Mouse (Mus musculus): ENCODE results near the gene Nek6. TPM values are rescaled to one million over a fixed set of nuclear protein-coding genes. Genes with fewer than 3 reads are reported as not detected.

The Nek6 gene
- polyA plus RNA-seq, 1 experiment: 15.0 TPM

- 51% methylated on average over 1 of the region's 1 CpGs for WGBS
- Histone ChIP-seq H3K36me3 (ENCODE audit: control insufficient read depth, insufficient read depth, low read length) (no peaks in the 10 kb centered on the region; the same call in 1 of the 2 replicates), H3K27me3 (replicated peaks; ENCODE audit: control insufficient read depth, insufficient read depth, low read length) (no peaks in the 10 kb centered on the region), H3K4me3 (ENCODE audit: insufficient read depth, low read depth, low read length) (no peak overlapping the region), H3K4me1 (ENCODE audit: control insufficient read depth, insufficient read depth, low read length) (peaks cover 8% of the 10 kb centered on the region), H3K27ac (ENCODE audit: insufficient read depth, low read depth, low read length) (0 out of 2 replicates have a peak overlapping the region, but pooled peaks have one; percentile 12)
- DNase-seq: peak; percentile 54
- TF ChIP-seq POLR2A (IDR thresholded peaks at IDR 0.05; ENCODE audit: low read depth, low read length) (no peak), CTCF (conservative IDR thresholded peaks at IDR 0.05; ENCODE audit: insufficient read depth, insufficient read length, low read depth, low read length) (no peak)
Measured at GRCm38 (mm10) chr2:38607716-38608115, 96.3 kb downstream of the Nek6 start.

GRCm38 (mm10) chr2:38608831-38609309 is 97.4 kb downstream of the Nek6 start:
- DNase-seq: no peak
- Histone ChIP-seq H3K36me3 (ENCODE audit: control insufficient read depth, insufficient read depth, low read length) (no peaks in the 10 kb centered on the region; the same call in 1 of the 2 replicates), H3K27ac (ENCODE audit: insufficient read depth, low read depth, low read length) (no peak overlapping the region), H3K4me1 (ENCODE audit: control insufficient read depth, insufficient read depth, low read length) (peaks cover 8% of the 10 kb centered on the region), H3K27me3 (replicated peaks; ENCODE audit: control insufficient read depth, insufficient read depth, low read length) (no peaks in the 10 kb centered on the region), H3K4me3 (ENCODE audit: insufficient read depth, low read depth, low read length) (no peak overlapping the region)
- 75% methylated on average over 5 of the region's 5 CpGs for WGBS
- TF ChIP-seq POLR2A (IDR thresholded peaks at IDR 0.05; ENCODE audit: low read depth, low read length) (no peak), CTCF (conservative IDR thresholded peaks at IDR 0.05; ENCODE audit: insufficient read depth, insufficient read length, low read depth, low read length) (no peak)

- no peak for TF ChIP-seq CTCF (conservative IDR thresholded peaks at IDR 0.05; ENCODE audit: insufficient read depth, insufficient read length, low read depth, low read length)
- TF ChIP-seq POLR2A (IDR thresholded peaks at IDR 0.05; ENCODE audit: low read depth, low read length): no peak
- Histone ChIP-seq H3K36me3 (ENCODE audit: control insufficient read depth, insufficient read depth, low read length) (no peaks in the 10 kb centered on the region; the same call in 1 of the 2 replicates), H3K27me3 (replicated peaks; ENCODE audit: control insufficient read depth, insufficient read depth, low read length) (no peaks in the 10 kb centered on the region), H3K27ac (ENCODE audit: insufficient read depth, low read depth, low read length) (no peak overlapping the region), H3K4me3 (ENCODE audit: insufficient read depth, low read depth, low read length) (no peak overlapping the region), H3K4me1 (ENCODE audit: control insufficient read depth, insufficient read depth, low read length) (peaks cover 8% of the 10 kb centered on the region)
- 80% methylated on average over 11 of the region's 11 CpGs for WGBS
- no peak for DNase-seq
Measured at GRCm38 (mm10) chr2:38609310-38609709, 97.9 kb downstream of the Nek6 start.

- H3K27me3 ChIP-seq (replicated peaks; ENCODE audit: control insufficient read depth, insufficient read depth, low read length): no peaks in the 10 kb centered on the region
- no peaks in the 10 kb centered on the region; the same call in 1 of the 2 replicates for H3K36me3 ChIP-seq (ENCODE audit: control insufficient read depth, insufficient read depth, low read length)
- no peak overlapping the region for H3K27ac ChIP-seq (ENCODE audit: insufficient read depth, low read depth, low read length)
- H3K4me3 ChIP-seq (ENCODE audit: insufficient read depth, low read depth, low read length): no peak overlapping the region
- WGBS: 70% methylated on average over 2 of the region's 2 CpGs
- H3K4me1 ChIP-seq (ENCODE audit: control insufficient read depth, insufficient read depth, low read length): peaks cover 8% of the 10 kb centered on the region
- TF ChIP-seq POLR2A (IDR thresholded peaks at IDR 0.05; ENCODE audit: low read depth, low read length) (no peak), CTCF (conservative IDR thresholded peaks at IDR 0.05; ENCODE audit: insufficient read depth, insufficient read length, low read depth, low read length) (no peak)
- no peak for DNase-seq
Measured at GRCm38 (mm10) chr2:38610161-38610560, 98.7 kb downstream of the Nek6 start.

- WGBS: 82% methylated on average over 6 of the region's 6 CpGs
- Histone ChIP-seq H3K4me3 (ENCODE audit: insufficient read depth, low read depth, low read length) (no peak overlapping the region), H3K27me3 (replicated peaks; ENCODE audit: control insufficient read depth, insufficient read depth, low read length) (no peaks in the 10 kb centered on the region), H3K36me3 (ENCODE audit: control insufficient read depth, insufficient read depth, low read length) (no peaks in the 10 kb centered on the region; the same call in 1 of the 2 replicates), H3K27ac (ENCODE audit: insufficient read depth, low read depth, low read length) (no peak overlapping the region), H3K4me1 (ENCODE audit: control insufficient read depth, insufficient read depth, low read length) (peaks cover 14% of the 10 kb centered on the region)
- TF ChIP-seq CTCF (conservative IDR thresholded peaks at IDR 0.05; ENCODE audit: insufficient read depth, insufficient read length, low read depth, low read length): no peak
- no peak for TF ChIP-seq POLR2A (IDR thresholded peaks at IDR 0.05; ENCODE audit: low read depth, low read length)
- no peak for DNase-seq
Measured at GRCm38 (mm10) chr2:38612596-38612995, 101.2 kb downstream of the Nek6 start.

- Histone ChIP-seq H3K27me3 (replicated peaks; ENCODE audit: control insufficient read depth, insufficient read depth, low read length) (no peaks in the 10 kb centered on the region), H3K4me3 (ENCODE audit: insufficient read depth, low read depth, low read length) (no peak overlapping the region), H3K36me3 (ENCODE audit: control insufficient read depth, insufficient read depth, low read length) (no peaks in the 10 kb centered on the region; the same call in 1 of the 2 replicates), H3K4me1 (ENCODE audit: control insufficient read depth, insufficient read depth, low read length) (peaks cover 11% of the 10 kb centered on the region), H3K27ac (ENCODE audit: insufficient read depth, low read depth, low read length) (no peak overlapping the region)
- WGBS: 82% methylated on average over 3 of the region's 3 CpGs
- no peak for DNase-seq
- no peak for TF ChIP-seq POLR2A (IDR thresholded peaks at IDR 0.05; ENCODE audit: low read depth, low read length)
- no peak for TF ChIP-seq CTCF (conservative IDR thresholded peaks at IDR 0.05; ENCODE audit: insufficient read depth, insufficient read length, low read depth, low read length)
Measured at GRCm38 (mm10) chr2:38613576-38613975, 102.1 kb downstream of the Nek6 start.

GRCm38 (mm10) chr2:38614437-38614836 is 103.0 kb downstream of the Nek6 start:
- H3K27ac ChIP-seq (ENCODE audit: insufficient read depth, low read depth, low read length): no peak overlapping the region
- H3K4me3 ChIP-seq (ENCODE audit: insufficient read depth, low read depth, low read length): no peak overlapping the region
- WGBS: 82% methylated on average over 6 of the region's 6 CpGs
- DNase-seq: no peak
- no peaks in the 10 kb centered on the region for H3K27me3 ChIP-seq (replicated peaks; ENCODE audit: control insufficient read depth, insufficient read depth, low read length)
- H3K4me1 ChIP-seq (ENCODE audit: control insufficient read depth, insufficient read depth, low read length): peaks cover 9% of the 10 kb centered on the region
- TF ChIP-seq CTCF (conservative IDR thresholded peaks at IDR 0.05; ENCODE audit: insufficient read depth, insufficient read length, low read depth, low read length): no peak
- TF ChIP-seq POLR2A (IDR thresholded peaks at IDR 0.05; ENCODE audit: low read depth, low read length): no peak
- no peaks in the 10 kb centered on the region; the same call in 1 of the 2 replicates for H3K36me3 ChIP-seq (ENCODE audit: control insufficient read depth, insufficient read depth, low read length)
